Mouse (Mus musculus) midbrain, embryonic 15.5 days (tissue): ENCODE results near the gene Cdkl1. TPM values are rescaled to one million over a fixed set of nuclear protein-coding genes. Genes with fewer than 3 reads are reported as not detected.

ENCODE experiments used
- ATAC-seq: fragments of 200-750 bp; cut with Nextera tagmentation; replicated peaks from 2 replicates; pipeline ENCODE4 v1.8.0; 2017; ENCODE audit warnings: moderate TSS enrichment
- H3K27ac ChIP-seq: fragments of 300-500 bp; sonication (generic); 2 replicates; pipeline ENCODE4 v1.5.1; 2015; ENCODE audit warnings: mild to moderate bottlenecking, inconsistent platforms
- H3K27me3 ChIP-seq: fragments of 300-500 bp; sonication (generic); replicated peaks from 2 replicates; pipeline ENCODE4 v1.6.1; 2015; ENCODE audit warnings: inconsistent platforms
- H3K36me3 ChIP-seq: fragments of 300-500 bp; sonication (generic); replicated peaks from 2 replicates; pipeline ENCODE4 v1.6.1; 2015; ENCODE audit warnings: inconsistent platforms
- H3K4me1 ChIP-seq: fragments of 300-500 bp; sonication (generic); 2 replicates; pipeline ENCODE4 v1.6.1; 2015; ENCODE audit warnings: inconsistent platforms
- H3K4me2 ChIP-seq: fragments of 300-500 bp; sonication (generic); 2 replicates; pipeline ENCODE4 v1.6.1; 2015; ENCODE audit warnings: inconsistent platforms, mild to moderate bottlenecking, moderate library complexity
- H3K4me3 ChIP-seq: fragments of 300-500 bp; sonication (generic); 2 replicates; pipeline ENCODE4 v1.5.1; 2015; ENCODE audit warnings: mild to moderate bottlenecking, inconsistent platforms
- H3K9ac ChIP-seq: fragments of 300-500 bp; sonication (generic); 2 replicates; pipeline ENCODE4 v1.6.1; 2015; ENCODE audit warnings: mild to moderate bottlenecking, inconsistent platforms
- H3K9me3 ChIP-seq: fragments of 300-500 bp; sonication (generic); 2 replicates; pipeline ENCODE4 v1.6.1; 2016; ENCODE audit warnings: inconsistent platforms
- WGBS: fragments of 180-500 bp; shearing (Covaris S2); methylation state at CpG from one replicate; pipeline ENCODE4 v1.1.7; 2015; ENCODE audit warnings: mixed read lengths; 5-methylcytosine and 5-hydroxymethylcytosine counted together
- microRNA counts: library from miRNA; unstranded; fragments of <30 nt; microRNA quantifications from one replicate; lab custom pipeline; 2016
- microRNA-seq: library from miRNA; unstranded; fragments of <30 nt; microRNA quantifications from one replicate; pipeline ENCODE4, GENCODE M21; 2016
- polyA plus RNA-seq: library from polyadenylated mRNA; unstranded; fragments of >200 nt; fragmentation: Nextera tagmentation; extraction: Ambion mirVana; gene quantifications from 2 replicates; pipeline ENCODE4 v1.2.1, GENCODE M21; 2015

The Cdkl1 gene
- polyA plus RNA-seq, 1 experiment from 2014 or later, result 10.0 TPM

GRCm38 (mm10) chr12:69724711-69725460, 66.2 kb downstream of the Cdkl1 start, which contains the start of the genes L2hgdh and Atp5s:
TSS of gene L2hgdh (minus strand) at chr12:69724873.
TSS of gene Atp5s (plus strand) at chr12:69724950.
- Histone ChIP-seq H3K4me2 (peak within 1 kb of the TSS; percentile 88), H3K27me3 (no peaks in the 10 kb centered on the region), H3K9me3 (no peaks in the 10 kb centered on the region), H3K4me3 (peak within 1 kb of the TSS; percentile 80), H3K4me1 (peaks cover 17% of the 10 kb centered on the region), H3K36me3 (peaks cover 7% of the 10 kb centered on the region), H3K27ac (peak within 1 kb of the TSS; percentile 83), H3K9ac (peak within 1 kb of the TSS; percentile 78)
- ATAC-seq, result peak; percentile 98
- WGBS, result under 1% methylated on average over 60 of the region's 60 CpGs

- WGBS, result under 1% methylated on average over 23 of the region's 24 CpGs
- Histone ChIP-seq H3K27me3 (no peaks in the 10 kb centered on the region), H3K9ac (peak overlapping the region; percentile 78), H3K4me1 (peaks cover 17% of the 10 kb centered on the region), H3K9me3 (no peaks in the 10 kb centered on the region), H3K4me2 (peak overlapping the region; percentile 88), H3K27ac (peak overlapping the region; percentile 83), H3K36me3 (peaks cover 13% of the 10 kb centered on the region), H3K4me3 (peak overlapping the region; percentile 80)
- ATAC-seq, result peak; percentile 25
Observed at GRCm38 (mm10) chr12:69724018-69724710, 66.9 kb downstream of the Cdkl1 start.

GRCm38 (mm10) chr12:69723376-69723775, 67.7 kb downstream of the Cdkl1 start:
- no peak for ATAC-seq
- WGBS, result 46% methylated on average over 2 of the region's 2 CpGs
- Histone ChIP-seq H3K9me3 (no peaks in the 10 kb centered on the region), H3K27me3 (no peaks in the 10 kb centered on the region), H3K27ac (no peak overlapping the region), H3K9ac (no peak overlapping the region), H3K4me1 (peaks cover 17% of the 10 kb centered on the region), H3K4me2 (peak overlapping the region; percentile 88), H3K36me3 (peaks cover 13% of the 10 kb centered on the region), H3K4me3 (peak overlapping the region; percentile 80; the same call in 1 of the 2 replicates)

DNA sequence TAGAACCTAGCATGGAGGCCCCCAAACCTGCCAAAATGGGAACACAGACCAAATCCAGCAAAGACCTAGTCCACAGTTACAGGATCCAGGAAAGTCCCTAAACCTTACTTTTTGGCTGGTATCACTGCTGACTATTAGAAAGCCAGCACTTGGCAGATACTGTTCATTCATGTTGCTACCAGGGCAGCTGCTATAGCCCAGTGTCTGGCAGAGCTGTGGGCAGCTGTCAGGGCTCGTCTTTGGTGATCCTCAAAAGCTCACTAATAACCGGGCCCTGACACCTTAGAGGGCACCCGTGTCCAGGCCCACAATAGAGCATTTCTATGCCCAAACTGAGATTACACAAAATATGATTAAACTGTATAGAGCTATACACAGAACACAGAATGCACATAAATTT, 68.2 kb downstream of the Cdkl1 start:
- no peak for ATAC-seq
- WGBS, result 91% methylated on average over 3 of the region's 3 CpGs
- no peak overlapping the region for H3K4me3 ChIP-seq
- H3K4me2 ChIP-seq, result no peak overlapping the region
- H3K27ac ChIP-seq, result no peak overlapping the region
- no peak overlapping the region for H3K9ac ChIP-seq
- H3K4me1 ChIP-seq, result peaks cover 17% of the 10 kb centered on the region
- H3K9me3 ChIP-seq, result no peaks in the 10 kb centered on the region
- no peaks in the 10 kb centered on the region for H3K27me3 ChIP-seq
- peaks cover 13% of the 10 kb centered on the region for H3K36me3 ChIP-seq

DNA sequence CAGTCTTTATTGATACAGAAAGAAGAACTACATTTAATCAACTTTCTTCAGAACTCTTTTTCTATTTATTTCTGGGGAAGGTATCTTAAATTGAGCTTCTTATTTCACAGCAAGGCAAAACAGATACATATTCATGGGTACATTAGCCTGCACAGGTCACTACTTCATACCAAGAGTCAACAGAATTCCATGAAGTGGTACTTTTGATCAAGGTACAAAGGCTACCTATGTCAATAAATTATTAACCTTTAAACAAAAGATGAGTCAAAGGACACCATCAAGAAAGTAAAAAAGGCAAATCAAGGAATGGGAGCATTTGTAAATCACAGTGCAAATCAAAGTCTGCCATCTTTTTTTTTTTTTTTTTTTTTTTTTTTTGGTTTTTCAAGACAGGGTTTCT, 77.4 kb downstream of the Cdkl1 start:
- no peaks in the 10 kb centered on the region for H3K4me1 ChIP-seq
- no peak overlapping the region for H3K4me2 ChIP-seq
- no peaks in the 10 kb centered on the region for H3K9me3 ChIP-seq
- no peaks in the 10 kb centered on the region for H3K27me3 ChIP-seq
- H3K4me3 ChIP-seq, result no peak overlapping the region
- no peak for ATAC-seq
- H3K9ac ChIP-seq, result no peak overlapping the region
- no peak overlapping the region for H3K27ac ChIP-seq
- peaks cover 3% of the 10 kb centered on the region; the same call in 1 of the 2 replicates for H3K36me3 ChIP-seq

GRCm38 (mm10) chr12:69704799-69705458, 86.1 kb downstream of the Cdkl1 start:
- no peak for ATAC-seq
- no peaks in the 10 kb centered on the region for H3K9me3 ChIP-seq
- H3K36me3 ChIP-seq, result no peaks in the 10 kb centered on the region
- no peak overlapping the region for H3K27ac ChIP-seq
- H3K9ac ChIP-seq, result no peak overlapping the region
- no peaks in the 10 kb centered on the region for H3K27me3 ChIP-seq
- no peak overlapping the region for H3K4me3 ChIP-seq
- H3K4me2 ChIP-seq, result no peak overlapping the region
- 92% methylated on average over 11 of the region's 11 CpGs for WGBS
- no peaks in the 10 kb centered on the region for H3K4me1 ChIP-seq

DNA sequence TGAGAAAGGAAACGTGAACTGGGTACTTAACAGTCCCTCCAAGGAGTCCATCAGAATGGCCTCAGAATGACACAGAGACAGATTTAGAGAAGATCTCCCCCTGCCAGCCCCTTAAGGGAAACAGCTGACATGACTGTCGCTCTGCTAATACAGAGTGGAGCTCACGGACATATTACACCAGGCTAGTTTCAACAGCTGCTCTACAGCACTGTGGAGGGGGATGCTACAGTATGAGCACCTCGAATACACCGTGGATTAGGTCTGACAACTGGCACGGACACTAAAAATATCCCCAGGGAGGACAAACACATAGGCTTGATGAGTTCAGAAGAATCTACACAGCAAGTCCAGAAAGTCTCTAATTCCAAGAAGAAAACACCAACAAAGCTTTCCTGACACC, 92.7 kb downstream of the Cdkl1 start:
- Histone ChIP-seq H3K4me1 (no peaks in the 10 kb centered on the region), H3K27me3 (no peaks in the 10 kb centered on the region), H3K36me3 (0 out of 2 replicates have a peak, but pooled peaks cover 5% of the 10 kb centered on the region), H3K4me2 (no peak overlapping the region), H3K4me3 (no peak overlapping the region), H3K9ac (no peak overlapping the region), H3K9me3 (no peaks in the 10 kb centered on the region), H3K27ac (no peak overlapping the region)
- WGBS, result 91% methylated on average over 6 of the region's 6 CpGs
- no peak for ATAC-seq

MicroRNA genes within 50 kb of the gene (microRNA counts, 519-probe panel; counts per million panel counts)
- microRNA mmu-miR-681 (lab: Ali Mortazavi, UCI), result not detected

Small RNA genes lying within 50 kb of the gene (microRNA-seq; reads per million reads assigned to microRNA genes)
- not detected for gene Mir681

Other genes starting within 250 kb of the Cdkl1 start
- 27.2 and 28.4 TPM in 2 replicates for gene Vcpkmt, start 208.2 kb downstream of the Cdkl1 start, polyA plus RNA-seq
- gene Sos2, start 109.4 kb downstream of the Cdkl1 start, polyA plus RNA-seq, result 13.0 and 13.2 TPM in 2 replicates
- gene L2hgdh, start 66.4 kb downstream of the Cdkl1 start, polyA plus RNA-seq, result 14.3 and 14.5 TPM in 2 replicates
- gene Atp5s, start 66.3 kb downstream of the Cdkl1 start, polyA plus RNA-seq, result 33.0 and 33.3 TPM in 2 replicates
- 144 and 167 TPM in 2 replicates for gene Atl1, start 101.3 kb upstream of the Cdkl1 start, polyA plus RNA-seq
- gene Map4k5, start 101.9 kb upstream of the Cdkl1 start, polyA plus RNA-seq, result 28.2 and 31.6 TPM in 2 replicates
- 2.5 TPM in 2 replicates for gene Sav1, start 195.7 kb upstream of the Cdkl1 start, polyA plus RNA-seq